Mouse (Mus musculus): Measurements from ENCODE around the gene Olfr1387.
"Not testable (repeated sequence)": the region's sequence is repeated elsewhere in the genome, so short reads cannot be mapped to it uniquely, and the experiment has no call there.

The Olfr1387 gene

GRCm38 (mm10) chr11:49455043-49455442, at the start of gene Olfr1387:
TSS of gene Olfr1387 (plus strand) at chr11:49455343.
- CTCF ChIA-PET: no interaction called here
- POLR2A ChIA-PET: no interaction called here

DNA sequence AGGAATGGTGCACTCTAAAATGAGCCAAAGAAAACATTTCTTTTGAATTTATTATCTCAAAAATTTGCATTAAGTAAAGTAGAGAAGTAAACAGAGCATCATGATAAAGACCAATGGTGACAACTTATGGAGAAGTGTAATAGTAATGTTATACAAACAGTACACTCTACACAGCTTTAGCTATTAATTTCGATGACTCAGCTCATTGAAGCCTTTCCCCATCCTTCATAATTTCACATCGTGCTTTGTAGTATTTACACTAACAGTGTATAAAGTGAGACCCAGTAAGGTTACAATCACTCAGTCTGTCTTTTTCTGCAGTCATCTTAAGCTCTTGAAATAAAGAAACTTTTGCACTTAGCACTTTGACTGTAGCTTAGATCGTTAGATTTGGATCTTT, 48.4 kb upstream of the Olfr1387 start:
- POLR2A ChIA-PET: no interaction called here
- CTCF ChIA-PET: interaction anchor here in 2 of 4 experiments (0.5 kb wide), 2 partner anchors 504 to 708 kb away, joined by 3 read pairs; no protein-coding TSS in a partner anchor

GRCm38 (mm10) chr11:49410540-49410939, 44.6 kb upstream of the Olfr1387 start:
- ChIA-PET CTCF (interaction anchor here (0.5 to 1.7 kb wide), 16 partner anchors 10 to 844 kb away, joined by 3 to 9 read pairs (median 3); no protein-coding TSS in a partner anchor), POLR2A (no interaction called here)

- ChIA-PET POLR2A (no interaction called here), CTCF (no interaction called here)
Measured at GRCm38 (mm10) chr11:49422767-49423166, 32.4 kb upstream of the Olfr1387 start, which contains the start of gene Olfr1389. TSS of gene Olfr1389 (plus strand) at chr11:49423067.

DNA sequence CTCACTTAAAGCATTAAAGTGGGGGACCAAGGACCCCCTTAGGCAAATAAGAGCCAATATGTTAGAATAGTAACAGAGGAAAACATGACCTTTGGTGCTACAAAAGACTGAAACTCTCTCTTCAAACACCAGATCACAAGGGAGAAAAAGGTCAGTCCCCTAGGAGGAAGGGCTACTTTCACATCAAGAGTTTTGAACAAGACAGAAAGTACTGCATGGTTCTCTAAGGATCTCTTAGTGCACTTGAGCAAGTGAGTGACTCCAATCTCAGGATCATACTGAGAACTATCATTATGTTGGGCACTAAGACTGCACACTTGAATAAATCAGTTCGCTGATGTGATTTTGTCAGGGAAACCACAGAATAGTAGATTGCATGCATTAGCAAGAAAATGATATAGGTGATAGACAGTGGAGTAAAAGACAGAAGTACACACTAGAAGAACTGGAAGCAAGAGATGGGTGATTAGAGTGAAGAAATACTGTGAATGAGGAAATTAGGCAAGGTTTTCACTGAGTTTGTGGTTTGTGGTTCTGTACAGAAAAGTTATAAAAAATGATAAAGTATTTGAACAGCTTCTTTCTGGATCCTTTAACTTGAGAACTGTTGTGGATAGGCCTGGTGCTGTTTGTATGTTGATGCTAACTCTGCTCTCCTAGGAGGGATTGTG, 29.8 kb upstream of the Olfr1387 start:
- ChIA-PET POLR2A (no interaction called here), CTCF (no interaction called here)

DNA sequence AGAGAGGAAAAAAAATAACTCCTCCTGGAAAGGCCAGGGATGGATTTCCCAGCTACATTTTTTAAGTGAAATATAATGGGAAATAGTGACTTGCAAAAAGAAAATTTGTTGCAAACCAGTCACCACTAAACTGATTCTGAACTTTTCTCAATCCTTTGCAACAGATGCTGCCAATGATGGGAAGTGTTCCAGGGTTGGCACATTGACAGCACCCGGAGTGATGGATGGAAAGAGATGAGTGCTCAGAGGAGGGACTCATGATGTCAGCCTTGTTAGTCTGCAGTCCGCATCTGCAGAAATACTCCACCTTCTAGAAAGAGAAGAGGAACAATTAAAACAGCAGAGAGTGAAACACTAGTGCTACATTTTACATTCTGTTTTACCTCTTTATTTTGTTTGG, 25.5 kb upstream of the Olfr1387 start:
- ChIA-PET POLR2A (no interaction called here), CTCF (no interaction called here)

DNA sequence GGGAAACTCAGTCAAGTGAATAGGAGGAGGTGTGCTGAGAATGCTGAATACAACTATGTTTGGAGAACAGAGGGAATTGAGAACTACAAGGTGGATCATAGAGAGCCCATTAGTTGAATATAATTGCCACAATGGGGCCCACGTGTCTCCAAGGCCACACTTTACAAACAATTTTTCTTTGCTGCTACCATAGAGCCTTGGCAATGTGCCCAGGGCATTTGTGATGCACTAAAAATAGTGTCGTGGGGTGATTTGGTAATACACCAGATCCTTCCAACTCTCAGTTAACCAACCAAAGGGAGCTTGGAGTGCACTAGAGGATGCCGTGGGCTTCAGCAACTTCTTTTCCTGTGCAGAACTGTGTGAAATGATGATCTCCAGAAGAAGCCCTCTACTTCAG, 18.7 kb upstream of the Olfr1387 start, which contains the start of gene Olfr1388:
TSS of gene Olfr1388 (plus strand) at position 214 of the 400 bp plus-strand sequence.
- POLR2A ChIA-PET: no interaction called here
- CTCF ChIA-PET: no interaction called here

DNA sequence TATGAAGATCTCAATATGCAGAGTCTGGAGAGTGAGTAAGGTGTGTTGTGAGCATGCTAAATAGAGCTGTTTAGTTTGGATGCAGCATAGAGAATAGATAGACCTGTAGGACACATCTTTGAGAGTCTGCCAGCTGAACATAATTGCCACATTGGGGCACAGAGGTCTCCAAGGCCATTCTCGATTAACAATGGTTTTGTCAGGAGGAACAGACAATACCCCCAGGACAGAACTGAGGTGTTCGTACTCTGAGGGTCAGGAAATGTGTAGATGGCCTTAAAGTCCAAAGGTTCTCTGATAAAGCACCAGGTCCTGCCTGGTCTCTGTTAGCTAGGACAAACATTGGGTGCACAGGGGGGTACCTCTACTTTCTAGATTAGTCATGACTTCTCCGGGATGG, 9.6 kb downstream of the Olfr1387 start, which contains the start of gene Olfr1386:
TSS of gene Olfr1386 (plus strand) at position 301 of the 400 bp plus-strand sequence.
- CTCF ChIA-PET, POLR2A ChIA-PET: not testable (repeated sequence)

DNA sequence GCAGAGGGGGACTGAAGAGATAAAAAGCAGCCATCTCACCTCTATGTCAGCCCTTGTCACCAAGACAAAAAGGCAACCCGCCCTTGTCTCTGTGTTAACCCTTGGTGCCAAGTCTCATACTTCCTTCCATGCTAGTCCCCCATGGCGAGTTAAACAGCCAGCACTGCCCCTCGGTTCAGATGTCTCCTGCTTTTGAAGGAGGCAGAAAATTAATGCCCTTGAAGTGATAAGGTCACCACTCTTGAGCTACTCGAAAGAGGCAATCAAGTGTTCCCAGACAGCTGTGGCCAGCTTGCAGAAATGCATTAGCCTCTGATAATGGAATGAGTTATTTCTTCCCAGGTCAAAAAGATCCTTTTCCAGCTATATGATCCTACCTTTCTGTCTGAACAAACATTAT, 30.8 kb downstream of the Olfr1387 start:
- ChIA-PET POLR2A (no interaction called here), CTCF (no interaction called here)

DNA sequence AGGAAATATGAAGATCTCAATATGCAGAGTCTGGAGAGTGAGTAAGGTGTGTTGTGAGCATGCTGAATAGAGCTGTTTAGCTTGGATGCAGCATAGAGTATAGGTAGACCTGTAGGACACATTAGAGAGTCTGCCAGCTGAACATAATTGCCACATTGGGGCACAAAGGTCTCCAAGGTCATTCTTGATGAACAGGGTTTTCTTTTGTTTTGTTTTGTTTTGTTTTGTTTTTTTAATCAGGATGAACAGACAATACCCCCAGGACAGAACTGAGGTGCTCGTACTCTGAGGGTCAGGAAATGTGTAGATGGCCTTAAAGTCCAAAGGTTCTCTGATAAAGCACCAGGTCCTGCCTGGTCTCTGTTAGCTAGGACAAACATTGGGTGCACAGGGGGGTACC, 33.6 kb downstream of the Olfr1387 start, which contains the start of gene Olfr1385:
TSS of gene Olfr1385 (plus strand) at position 301 of the 400 bp plus-strand sequence.
- CTCF ChIA-PET, POLR2A ChIA-PET: not testable (repeated sequence)
